Mouse (Mus musculus) embryo, embryonic 9.5 days (tissue): Measurements from ENCODE around the gene Ino80.

ENCODE experiments used
- DNase-seq: peaks from one replicate; pipeline ENCODE4 v3.0.0-alpha.2; 2017; ENCODE audit errors: extremely low spot score

Gene Ino80

DNA sequence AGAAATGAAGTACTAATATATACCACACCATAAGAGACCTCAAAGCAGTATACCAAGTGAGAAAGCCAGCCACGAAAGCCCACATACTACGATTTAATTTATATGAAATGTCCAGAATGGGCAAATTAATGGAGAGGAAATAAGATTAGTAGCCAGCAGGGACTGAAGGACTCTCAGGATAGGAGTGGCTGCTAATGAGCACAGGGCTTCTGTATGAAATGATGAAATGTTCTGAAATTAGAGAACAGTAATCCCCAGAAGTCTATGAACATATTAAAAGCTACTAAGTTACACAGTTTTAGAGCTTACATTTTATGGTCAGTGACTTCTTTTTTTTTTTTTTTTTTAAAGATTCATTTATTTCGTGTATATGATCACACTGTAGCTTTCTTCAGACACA, 22.9 kb downstream of the Ino80 start:
- DNase-seq: no peak

DNA sequence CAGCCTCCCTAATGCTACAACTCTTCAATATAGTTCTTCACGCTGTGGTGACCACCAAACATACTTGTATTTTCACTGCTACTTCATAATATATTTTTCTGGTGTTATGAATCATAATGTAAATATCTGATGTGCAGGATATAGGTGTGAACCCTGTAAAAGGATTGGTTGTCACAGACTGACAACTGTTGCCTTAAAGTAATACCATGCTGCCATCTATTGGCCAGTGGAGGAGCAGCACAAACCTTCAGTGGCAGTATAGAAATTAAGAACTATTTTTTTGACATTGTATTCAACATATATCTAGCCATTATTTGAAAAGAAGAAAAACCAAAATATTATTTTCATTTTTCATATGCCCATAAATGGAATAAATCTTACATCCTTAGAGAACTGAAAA, 40.5 kb downstream of the Ino80 start:
- DNase-seq: peak; percentile 38

DNA sequence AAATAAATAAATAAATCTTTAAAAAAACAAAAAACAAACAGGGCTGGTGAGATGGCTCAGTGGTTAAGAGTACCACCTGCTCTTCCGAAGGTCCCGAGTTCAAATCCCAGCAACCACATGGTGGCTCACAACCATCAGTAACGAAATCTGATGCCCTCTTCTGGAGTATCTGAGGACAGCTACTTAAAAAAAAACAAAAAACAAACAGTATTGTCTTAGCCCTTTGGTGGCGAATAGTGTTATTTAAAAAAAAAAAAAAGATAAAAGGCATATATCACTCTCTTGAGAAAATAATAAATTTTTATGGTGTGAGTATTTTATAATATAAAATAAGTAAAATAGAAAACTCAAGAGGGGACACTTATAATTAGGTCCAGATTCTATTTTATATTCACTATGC, 41.0 kb downstream of the Ino80 start:
- no peak for DNase-seq

DNA sequence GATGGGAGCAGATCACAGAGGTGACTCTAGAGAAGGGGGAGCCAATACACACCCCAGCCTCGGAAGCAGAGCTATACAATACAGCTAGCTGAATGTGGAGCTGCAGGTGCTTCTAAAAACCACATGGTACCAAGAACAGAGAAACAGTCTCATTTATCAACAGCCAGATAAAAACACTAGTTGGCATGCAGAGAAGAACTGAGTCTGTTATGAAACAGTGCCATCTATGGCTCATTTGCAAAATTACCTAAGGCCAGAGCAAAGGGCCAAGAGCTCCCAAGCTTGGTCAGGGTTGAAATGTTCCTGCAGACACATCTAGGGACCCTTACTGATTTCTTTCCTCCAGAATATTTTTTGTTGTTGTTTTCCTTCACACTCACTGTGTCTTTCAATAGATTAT, 63.7 kb downstream of the Ino80 start:
- no peak for DNase-seq

DNA sequence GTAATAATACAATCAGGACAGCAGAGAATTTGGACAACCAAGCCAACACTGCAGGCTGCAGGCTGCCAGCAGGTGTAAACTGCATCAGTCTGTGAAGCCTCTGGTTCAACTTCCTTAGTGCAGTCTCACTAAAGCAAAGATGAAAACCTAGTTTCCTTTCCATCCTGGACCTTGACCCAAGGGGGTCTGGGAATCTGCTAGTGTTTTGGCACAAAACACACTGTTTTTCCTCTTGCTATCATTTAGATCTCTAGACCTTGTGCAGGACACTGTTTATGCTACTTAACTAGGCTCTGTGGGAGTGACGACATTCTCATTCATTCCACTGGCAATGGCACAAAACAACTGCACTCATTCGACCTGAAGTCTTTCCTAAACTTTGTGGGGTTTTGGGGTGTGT, 65.8 kb downstream of the Ino80 start:
- DNase-seq: no peak

DNA sequence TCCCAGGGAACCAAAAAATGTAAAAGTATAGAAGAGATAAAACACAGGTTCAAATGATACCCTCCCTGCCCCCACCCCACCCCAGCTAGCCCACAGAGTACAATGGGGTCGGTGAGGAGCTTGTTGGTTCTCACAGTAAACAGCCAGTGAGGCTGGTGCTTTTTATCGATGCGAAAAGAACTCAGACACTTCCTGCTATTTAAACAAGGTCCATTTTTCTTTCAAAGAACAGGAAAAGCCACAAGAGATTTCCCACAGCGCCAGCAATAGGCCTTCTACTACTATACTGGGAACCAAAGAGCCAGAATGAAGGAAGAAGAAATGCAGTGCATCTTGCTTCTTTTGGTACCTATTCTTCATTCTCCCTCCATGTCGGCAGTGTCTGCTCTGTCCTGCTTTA, 66.5 kb downstream of the Ino80 start:
- DNase-seq: no peak

DNA sequence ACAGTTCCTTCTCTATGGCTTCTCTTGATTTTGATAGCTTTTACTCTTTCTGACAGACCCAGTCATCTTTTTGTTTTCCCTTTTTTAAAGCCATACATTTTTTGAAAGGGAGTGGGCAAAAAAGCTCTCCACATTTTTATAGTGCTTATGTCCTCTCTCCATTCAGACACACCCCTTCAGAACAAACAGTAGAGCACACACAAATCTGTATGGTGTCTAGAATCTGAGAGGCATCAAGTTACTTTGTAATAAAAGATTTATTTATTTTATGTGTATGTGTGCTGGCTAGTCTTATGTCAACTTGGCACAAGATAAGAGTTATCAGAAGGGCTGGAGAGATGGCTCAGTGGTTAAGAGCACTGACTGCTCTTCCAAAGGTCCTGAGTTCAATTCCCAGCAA, 68.8 kb downstream of the Ino80 start:
- no peak for DNase-seq

DNA sequence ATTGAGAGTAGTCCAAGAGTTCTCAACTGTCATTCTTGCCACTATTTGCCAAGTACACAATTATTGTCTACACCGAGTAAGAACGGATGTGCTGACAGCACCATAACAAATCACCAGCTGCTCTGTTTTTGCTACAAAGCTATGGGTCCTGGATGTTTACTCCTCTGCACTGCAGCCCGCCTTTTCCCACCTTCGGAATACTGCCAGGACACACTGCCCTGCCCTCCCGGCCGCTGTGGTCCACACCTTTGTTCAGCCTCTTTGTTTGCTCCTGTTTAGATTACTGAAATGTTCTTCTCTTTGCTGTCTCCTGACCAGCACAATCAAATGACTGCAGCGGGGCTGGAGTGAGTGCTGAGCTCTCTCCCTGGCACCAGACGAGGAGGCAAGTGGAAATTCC, 69.2 kb downstream of the Ino80 start:
- no peak for DNase-seq

DNA sequence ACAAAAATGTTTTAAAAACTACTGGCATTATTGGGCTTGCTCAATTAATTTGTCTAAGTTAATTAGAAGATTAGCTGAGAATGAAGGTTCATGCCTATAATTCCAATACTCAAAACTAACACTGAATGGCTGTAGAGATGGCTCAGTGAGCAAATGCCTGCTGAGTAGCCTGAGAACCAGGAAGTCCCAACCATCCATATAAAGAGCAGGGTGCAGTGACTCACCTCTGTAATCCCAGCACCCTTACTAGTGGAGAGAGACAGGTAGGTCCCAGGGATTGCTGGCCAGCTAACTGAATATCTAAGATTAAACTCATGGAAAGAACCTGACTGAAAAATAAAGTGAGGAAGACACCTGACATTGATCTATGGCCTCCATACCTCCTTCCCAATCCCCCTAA, 78.2 kb downstream of the Ino80 start:
- no peak for DNase-seq

DNA sequence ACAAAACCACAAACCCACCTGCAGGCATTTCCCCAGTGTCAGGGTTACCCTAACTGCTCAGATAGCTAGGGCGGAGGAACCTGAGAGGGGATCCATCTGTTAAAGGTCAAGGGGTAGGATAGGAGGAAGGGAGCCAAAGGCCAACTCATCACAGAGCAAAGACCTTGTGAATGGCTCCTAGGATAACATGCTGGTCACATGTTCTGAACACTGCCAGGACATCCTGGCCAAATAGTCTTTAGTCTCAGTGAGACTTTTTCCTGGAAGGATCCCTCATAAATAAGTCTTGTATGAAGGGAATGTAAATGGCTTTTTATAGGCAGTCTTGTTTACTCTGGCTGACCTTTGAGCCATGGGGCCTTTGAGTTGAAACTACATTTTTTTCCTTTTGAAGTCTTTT, 78.8 kb downstream of the Ino80 start:
- DNase-seq: no peak

DNA sequence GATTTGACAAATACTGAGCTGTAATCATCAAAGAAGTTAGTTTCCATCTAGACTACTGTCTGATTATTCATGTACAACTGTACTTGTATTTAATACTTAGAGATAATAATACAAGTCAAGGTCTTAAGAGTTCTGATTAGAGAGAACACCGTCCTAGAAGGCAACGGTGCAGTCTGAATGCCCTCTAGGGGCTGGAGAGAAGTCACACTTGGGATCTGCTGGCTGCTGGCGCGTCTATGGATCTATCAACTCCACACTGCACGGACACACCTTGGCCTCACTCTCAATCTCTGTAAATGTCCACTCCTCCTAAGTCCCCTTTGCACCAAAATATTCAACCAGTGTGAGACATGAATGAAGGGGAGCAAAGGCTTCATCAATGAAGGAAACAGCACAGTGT, 79.2 kb downstream of the Ino80 start:
- no peak for DNase-seq

DNA sequence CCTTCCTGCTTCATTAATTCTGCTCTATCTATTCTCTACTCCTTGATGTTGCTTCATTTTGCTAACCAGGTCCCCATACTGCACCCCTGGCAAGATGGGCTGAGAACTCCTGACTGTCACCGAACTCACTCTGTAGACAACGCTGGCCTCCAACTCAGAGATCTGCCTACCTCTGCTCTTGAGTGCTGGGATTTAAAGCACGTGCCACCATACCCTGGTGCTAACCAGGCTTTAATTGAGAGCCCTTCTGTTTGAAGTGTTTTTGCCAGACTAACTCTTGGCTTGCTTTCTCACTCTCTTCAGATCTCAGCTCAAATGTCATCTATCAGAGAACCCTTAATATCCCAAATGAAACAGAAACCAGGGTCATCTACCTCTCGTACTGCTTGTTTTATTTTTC, 87.5 kb downstream of the Ino80 start:
- no peak for DNase-seq

DNA sequence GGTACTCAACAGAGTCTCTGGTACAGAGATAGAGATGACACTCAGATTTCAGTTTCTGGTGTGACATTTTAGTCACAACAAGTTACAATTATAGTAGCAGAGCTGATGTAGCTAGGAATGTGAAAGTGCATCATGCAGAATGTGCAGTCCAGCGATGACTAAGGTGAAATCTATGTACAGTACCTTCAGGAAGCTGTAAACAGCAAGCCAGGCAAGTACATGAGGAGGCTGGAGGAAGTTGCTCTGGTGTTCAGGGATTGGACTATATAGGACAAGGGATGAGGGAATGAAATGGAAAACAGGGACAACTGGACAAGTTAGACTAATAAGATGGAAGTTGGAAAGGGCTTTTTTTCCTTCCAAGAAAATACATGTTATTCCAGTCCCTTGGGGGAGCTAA, 89.2 kb downstream of the Ino80 start:
- no peak for DNase-seq

DNA sequence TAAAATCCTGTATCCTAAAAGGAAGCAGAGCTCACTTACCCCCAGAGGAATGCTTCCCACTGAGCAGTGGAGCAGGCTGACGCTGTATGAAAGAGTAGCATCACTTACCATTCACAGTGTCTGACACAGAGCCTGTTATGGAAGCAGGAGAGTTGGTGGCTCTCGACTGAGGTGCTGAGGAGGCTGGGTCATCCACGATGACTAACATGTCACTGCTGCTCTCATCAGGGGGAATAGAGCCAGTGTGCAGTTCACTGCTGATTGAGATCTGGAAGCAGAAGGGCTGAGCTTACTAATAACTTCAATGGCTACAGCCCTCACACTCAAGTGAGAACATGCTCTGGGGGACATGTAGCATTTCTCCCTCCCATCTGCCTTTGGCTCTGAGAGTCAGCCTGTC, 98.0 kb downstream of the Ino80 start:
- DNase-seq: no peak

DNA sequence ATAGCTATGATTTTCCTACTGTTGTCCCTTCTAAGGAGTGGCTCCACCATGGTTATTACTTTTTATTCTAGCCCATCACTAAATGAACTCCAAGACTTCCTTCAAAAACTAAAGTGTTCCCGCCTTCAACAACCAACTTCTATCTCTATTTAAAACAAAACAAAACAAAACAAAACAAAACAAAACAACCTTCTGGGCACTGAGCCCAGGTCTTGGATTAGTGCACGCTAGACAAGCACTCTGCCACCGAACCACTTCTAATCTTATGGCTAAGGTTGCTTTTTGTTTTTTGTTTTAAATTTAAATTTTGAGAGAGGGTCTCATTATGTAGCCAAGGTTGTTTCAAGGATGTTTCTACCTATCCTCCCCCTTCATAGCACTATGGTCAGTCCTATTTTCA, 99.7 kb downstream of the Ino80 start:
- no peak for DNase-seq

DNA sequence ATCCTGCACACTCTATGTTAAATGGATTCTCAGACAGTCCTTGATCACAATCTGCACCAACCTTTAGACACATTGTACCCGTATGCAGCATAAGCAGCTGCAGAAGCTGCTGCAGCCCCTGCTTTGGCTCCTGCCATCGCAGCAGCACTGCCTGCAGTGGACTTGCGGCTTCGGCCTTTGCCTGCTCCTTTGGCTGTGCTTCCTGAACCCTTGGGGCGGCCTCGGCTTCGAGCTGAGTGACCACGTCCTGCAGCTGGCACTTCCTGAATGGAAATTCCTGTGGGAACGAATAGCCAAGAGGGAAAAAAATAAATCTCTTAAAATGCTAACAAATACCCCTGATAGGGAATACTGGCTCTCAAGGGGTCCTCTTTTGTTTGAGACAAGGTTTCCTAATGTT, 100.2 kb downstream of the Ino80 start:
- DNase-seq: no peak

DNA sequence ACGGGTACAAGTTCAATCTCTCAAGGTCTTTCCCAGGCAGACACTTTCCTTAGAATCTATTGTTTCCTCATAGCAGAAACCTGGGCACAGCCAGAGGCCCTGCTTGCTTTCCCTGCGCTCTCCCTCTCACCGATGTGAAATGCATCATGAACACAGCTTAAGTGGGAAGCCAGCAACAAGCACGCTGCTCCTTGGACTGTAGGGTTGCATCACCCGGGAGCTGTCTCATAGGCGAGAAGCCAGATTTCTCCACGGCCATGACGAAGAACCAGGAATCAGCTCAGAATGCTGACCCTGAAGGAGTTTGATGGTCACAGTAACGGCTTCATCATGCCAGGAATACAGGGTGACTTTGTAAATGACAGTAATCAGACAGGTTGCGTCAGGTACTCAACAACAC, 107.4 kb downstream of the Ino80 start:
- DNase-seq: no peak

DNA sequence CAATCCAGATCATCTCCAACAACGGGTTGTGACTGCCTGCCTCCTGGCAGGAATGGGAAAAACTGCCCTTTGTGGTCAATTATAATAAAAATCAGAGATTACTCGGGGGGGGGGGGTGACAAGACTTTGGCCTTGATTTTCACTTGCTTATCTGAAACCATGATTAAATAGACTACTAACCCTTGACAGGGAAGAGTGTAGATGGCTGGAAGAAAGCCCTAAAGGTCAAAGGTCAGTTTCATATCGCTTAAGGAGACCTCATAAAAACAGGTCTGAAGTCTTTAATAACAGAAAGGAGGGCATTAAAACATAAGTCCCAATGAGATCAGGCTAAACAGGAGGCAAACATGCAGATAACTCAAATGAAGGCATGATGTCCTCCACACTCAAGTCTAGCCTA, 110.1 kb downstream of the Ino80 start:
- no peak for DNase-seq

DNA sequence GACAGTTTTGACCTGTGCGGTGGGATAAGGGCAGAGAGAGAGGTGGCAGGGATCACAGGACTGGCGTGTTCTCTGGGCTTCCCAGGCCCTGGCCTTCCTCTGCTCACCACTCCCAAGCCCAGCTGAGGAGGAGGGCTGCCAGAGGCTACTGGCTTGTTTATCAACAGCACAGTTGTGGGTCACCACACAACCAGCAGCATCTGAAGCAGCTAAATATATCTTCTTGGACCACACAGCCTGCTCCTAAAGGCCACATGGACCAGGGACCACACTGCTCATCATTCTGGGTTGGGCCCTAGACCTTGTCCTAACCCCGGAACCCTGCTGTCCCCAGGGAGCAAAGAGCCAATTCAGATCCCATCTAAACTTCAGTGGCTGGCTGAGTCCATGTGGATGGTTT, 112.5 kb downstream of the Ino80 start:
- DNase-seq: no peak

DNA sequence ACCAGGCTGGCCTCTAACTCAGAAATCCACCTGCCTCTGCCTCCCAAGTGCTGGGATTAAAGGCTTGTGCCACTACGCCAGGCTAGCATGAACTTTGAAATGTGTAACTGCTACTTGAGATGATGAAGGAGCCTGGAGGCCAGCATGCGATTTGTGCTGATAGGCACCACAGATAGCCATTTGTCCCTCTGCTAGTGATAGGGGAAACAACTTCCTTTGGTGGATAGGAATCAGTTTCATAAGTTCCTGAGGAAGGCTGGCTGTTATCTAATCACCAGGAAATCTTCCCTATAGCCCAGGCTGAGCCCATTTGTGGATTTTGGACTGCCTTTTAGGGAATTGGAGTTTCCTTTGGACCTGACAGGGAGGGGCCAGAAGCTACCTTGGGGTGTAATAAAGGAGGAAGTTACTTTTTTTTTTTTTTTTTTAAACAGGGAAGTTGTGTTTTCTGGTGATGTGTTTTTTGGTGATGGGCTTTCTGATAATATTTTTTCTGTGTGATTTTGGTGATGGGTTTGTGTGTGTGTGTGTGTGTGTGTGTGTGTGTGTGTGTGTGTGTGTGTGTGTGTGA, 117.7 kb downstream of the Ino80 start:
- DNase-seq: no peak

DNA sequence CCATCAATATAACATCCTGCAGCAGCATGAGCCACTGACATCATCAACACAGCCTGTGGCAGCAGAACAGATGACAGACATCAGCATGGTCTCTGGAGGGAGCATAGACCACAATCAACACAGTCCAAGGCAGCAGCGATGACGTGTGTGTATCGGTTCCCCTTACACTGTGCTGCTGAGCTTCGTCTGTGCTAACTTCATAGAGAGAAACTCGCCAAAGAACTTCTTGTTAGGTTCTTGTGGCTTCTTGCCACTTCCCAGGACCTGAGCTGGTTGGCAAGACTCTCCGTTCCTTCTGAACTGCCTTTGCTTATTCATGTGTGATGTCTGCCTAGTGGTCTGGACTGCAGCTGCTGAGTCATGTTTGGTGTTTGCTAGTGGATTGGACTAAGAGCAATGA, 119.2 kb downstream of the Ino80 start:
- DNase-seq: no peak

DNA sequence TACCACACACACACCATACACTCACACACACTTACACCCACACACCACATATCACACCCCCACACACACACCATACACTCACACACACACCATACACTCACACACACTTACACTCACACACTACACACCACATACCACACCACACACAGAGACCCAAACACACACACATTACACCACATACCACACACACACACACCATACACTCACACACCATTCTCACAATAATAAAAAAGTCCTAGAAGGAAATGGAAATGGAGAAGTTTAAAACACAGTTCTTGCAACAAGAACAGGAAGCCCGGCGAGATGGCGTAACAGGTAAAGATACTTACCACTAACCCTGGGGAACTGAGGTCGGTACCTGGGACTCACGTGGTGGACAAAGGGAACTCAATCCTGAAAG, 120.7 kb downstream of the Ino80 start:
- DNase-seq: no peak

DNA sequence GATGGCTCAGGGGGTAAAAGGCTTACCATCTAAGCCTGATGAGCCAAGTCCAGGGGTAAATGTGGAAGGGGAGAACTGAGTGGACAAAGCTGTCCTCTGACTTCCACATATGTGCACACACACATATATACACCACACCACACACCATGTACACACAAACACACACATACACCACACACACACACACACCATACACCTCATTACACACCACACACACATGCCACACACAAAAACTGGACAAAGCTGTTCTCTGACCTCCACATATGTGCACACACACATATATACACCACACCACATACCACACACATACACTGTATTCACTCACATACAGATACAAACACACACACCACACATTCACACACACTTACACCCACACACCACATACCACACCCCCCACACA, 121.2 kb downstream of the Ino80 start:
- no peak for DNase-seq

DNA sequence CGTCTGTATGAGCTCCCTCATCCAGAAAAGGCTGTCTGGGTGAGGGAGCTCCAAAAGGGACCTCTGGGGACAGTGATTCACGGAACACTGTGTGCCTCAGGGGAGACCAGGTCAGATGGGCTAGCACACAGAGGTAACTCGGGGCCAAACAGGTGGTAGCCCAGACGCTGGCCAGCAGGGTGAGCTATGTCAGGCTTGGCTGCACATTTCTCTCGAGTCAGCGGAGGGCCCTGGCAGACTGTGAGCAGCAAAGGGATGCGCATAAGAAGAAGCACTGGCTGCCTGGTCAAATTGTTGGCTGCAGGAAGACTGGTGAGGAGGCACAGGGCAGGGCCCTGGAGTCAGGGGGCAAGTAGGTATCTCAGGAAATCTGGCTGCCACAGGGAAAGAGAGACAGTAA, 121.8 kb downstream of the Ino80 start:
- no peak for DNase-seq

DNA sequence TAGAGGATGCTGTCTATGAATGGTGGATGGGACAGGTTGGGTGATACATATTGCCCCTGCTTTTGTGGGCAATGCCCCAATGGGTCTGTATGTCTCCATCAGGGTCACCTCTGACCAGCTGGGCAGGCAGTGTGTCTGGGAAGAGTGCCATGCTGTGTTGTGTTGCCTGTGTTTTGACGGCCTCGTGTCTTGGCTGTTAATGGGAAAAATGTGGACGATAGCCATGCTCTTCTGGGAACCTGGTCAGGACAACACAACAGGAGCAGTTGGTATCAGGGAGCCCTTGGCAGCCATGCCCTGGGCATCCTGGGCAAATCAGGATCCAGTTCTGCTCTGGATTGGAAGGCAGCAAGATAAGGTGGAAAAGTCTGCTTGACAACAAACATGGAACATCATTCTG, 122.4 kb downstream of the Ino80 start:
- no peak for DNase-seq
